Mouse (Mus musculus) thymus, postnatal 0 days (tissue): ENCODE measurements around the gene Mrps27. TPM values are rescaled to one million over a fixed set of nuclear protein-coding genes. Genes with fewer than 3 reads are reported as not detected.
"Not testable (repeated sequence)": the region's sequence is repeated elsewhere in the genome, so short reads cannot be mapped to it uniquely, and the experiment has no call there.

Experiments
- DNase-seq: peaks from one replicate; pipeline ENCODE4 v3.0.0-alpha.2; 2015; ENCODE audit warnings: low spot score
- polyA plus RNA-seq: library from polyadenylated mRNA; unstranded; fragments of >200 nt; fragmentation: Nextera tagmentation; extraction: Ambion mirVana; gene quantifications from 2 replicates; pipeline ENCODE4 v1.2.1, GENCODE M21; 2015

The Mrps27 gene
- 38.0 and 38.5 TPM in 2 replicates for polyA plus RNA-seq

DNA sequence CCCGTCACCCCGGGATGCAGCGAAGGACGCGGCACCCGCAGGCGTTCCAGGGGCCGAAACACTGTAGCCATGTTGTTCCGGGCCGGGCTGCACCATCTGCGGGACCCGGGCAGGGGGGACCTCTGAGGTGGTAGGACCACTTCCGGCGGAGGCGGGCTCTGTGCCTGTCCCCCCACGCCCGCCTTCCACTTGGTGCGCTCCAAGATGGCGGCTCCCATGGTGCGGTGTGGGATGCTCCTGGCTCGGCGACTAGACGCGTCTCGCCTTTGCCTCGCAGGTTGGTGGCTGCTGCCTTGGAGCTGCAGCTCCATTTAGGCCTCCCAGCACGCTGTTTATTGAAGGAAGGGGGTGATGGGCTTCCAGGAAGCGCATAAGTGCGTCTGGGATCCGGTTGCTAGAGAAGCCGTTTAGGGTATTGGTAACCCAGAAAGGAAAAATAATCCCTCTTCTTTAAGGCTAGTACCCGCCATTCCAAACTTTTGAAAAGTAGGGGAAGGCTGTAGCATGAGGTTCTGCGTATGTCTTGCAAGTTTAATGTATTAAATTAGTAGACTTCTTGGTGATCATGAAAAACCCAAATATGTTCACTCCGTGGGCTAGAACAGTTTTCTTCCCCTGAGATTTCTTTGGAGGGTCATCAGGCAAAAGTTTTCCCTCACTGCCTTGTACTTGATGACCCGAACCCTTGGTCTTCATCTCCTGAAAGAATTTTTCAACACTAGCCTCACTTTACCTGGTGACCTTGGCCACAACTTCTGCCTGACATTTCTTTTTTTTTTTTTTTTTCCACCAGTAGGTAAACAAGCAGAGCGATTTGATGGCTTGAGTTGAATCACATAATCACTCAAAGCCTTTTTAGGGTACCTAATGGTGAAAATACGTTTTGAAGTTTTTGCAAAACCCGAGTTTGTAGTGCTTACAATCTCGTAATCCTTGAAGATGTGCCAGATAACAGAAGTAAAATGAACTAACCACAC, at the start of gene Mrps27, which contains the start of gene Ptcd2:
Mrps27 (plus strand) TSS at position 188 of the 977 bp plus-strand sequence.
Ptcd2 (minus strand) TSS at position 107 of the 977 bp plus-strand sequence.
- DNase-seq: peak; percentile 96

DNA sequence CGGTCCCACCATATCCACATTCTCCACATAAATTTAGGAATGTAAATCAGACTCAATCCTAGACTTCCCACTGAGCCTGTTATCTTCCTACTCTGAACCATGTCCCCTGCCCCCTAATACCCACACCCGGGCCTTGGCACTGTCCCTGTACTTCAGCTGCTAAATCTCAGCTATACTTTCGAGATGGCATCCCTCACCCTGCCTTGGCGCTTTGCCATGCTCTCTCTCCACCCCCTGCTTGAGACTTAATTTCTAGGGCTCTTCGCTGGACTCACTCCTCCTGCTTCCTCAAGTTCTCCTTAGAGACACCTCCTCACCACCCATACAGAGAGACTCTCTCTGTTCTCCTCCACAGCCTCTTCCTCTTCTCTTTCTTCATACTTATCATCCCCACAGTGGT, 44.7 kb upstream of the Mrps27 start:
- DNase-seq: no peak

DNA sequence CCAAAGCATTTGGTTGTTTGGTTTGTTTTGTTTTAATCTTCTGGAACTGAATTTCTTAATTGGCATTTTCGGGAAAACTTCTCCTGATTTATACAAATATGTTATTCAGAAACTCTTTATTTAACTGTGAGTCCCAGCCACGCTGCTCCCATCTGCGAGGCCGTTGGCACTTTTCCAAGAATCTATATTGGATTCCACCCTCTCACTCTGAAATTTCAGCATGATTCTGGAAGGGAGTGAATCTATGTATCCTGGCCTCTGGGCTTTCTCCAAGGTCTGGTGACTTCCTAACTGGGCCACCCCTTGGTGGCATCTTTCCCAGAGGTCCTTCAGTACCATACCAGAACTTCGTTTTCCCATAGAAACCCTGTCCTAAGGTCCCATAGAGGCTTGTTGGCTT, 40.7 kb upstream of the Mrps27 start:
- no peak for DNase-seq

DNA sequence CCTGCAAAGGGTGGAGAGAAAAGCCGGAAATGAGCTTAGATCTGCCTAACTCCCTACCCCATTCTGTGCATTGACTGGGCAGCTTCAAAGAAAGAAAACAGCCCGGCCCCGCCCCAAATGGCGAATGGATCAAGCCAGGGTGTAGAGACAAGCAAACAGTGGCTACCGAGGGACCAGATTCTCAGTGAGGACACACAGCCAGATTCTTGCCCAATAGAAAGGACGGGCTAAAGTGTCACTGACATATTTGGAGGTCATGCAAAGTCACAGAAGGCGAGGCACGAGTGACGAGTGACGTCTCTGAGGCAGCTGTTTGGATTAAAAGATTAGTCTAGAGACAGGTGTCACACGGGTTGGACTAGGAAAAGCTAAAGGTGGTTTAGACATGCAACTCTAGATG, 40.2 kb upstream of the Mrps27 start:
- DNase-seq: no peak

DNA sequence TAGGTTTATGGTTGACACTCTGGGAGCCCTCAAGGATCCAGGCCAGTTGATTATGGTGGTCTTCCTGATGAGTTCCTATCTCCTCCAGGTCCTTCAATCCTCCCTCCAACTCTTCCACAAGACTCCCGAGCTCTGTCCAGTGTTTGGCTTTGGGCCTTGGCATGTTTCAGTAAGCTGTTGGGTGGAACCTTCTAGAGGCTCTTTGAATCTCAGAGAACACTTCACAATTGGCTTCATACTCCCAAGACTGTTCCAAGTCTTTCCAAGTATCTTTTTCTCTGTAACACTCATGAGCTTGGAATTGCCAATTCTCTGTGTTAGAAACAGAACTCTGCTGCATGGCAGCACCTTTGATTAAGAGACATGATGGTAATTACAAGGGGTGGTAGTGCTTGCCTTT, 39.4 kb upstream of the Mrps27 start:
- DNase-seq: no peak

GRCm38 (mm10) chr13:99306164-99306563, 38.4 kb upstream of the Mrps27 start:
- DNase-seq: no peak

GRCm38 (mm10) chr13:99307930-99308359, 36.6 kb upstream of the Mrps27 start:
- no peak for DNase-seq

DNA sequence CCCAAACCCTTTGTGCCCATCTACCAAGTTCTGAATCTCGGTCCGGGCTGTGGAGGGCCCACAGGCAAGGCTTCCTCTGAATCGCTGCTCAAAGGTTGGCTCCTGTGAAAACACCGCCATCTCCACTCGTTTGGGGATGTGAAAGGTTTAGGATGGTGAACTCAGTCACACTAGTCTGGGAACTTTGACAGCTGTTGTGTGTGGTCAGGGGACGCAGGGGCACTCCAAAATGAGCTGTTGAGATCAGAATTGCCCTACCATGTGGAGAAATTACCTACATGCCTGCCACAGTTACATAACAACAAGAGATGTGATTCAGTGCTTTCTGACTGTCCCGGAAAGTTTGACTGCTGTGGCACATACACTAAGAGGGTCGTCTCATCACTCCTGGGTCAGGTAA, 36.2 kb upstream of the Mrps27 start:
- no peak for DNase-seq

DNA sequence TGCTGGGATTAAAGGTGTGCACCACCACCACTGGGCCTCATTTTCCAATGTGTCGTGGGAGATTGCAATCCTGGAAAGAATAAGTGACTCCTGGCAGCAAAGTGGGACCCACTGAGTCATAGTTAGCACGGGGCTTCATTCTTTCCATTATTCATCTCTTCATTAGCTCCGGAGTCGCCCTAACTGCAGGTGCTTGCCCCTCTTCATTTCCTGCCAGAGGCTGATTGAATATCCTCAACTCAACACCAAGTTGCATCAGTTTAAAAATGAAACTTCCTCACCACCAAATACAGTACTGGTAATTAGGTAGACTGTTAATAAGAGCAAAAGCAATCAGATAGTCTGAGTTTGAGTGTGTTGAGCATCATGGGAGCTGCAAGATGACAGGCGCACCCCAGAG, 30.5 kb upstream of the Mrps27 start:
- DNase-seq: no peak

DNA sequence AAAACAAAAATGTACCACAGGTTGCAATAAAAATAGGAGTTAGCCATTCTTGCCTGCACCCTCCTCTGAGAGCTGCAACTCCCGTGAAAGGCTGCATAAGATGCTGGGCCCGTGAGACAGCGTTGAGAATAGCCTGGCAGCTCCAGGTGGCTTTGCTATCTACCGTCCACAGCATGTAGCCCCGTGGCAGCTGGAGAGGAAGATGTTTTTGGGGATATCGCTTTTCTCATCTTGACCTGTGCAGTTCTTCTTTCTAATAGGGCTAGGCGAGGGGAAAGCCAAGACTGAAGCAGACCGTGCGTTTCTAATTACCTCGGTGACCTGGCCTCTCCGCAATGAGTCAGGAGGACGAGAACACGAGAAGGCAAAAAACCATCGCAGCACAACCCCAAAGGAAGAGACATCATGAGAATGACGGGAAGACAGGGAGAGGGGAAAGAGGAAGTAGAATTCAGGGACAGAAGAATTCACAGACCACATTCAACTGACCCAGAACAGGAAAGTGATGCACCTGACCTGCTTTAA, 29.9 kb upstream of the Mrps27 start:
- no peak for DNase-seq

GRCm38 (mm10) chr13:99316366-99316765, 28.2 kb upstream of the Mrps27 start:
- DNase-seq: no peak

DNA sequence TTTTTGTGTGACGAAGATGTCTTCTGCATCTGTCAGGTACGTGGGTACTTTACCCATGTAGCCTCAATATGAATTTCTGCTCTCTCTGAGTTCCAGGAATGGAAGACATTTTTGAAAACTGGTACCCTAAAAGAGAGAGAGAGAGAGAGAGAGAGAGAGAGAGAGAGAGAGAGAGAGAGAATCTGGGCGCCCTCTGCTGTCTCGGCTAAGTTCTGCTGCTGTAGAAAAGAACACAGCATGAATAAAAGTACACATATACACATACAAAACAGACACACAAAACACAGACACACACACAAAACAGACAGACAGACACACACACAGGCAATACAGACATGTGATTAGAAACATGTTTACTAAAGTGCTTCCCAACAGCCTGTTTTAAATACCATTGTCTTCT, 27.5 kb upstream of the Mrps27 start:
- DNase-seq: no peak

GRCm38 (mm10) chr13:99320453-99320852, 24.1 kb upstream of the Mrps27 start:
- no peak for DNase-seq

GRCm38 (mm10) chr13:99322915-99323314, 21.7 kb upstream of the Mrps27 start:
- not testable (repeated sequence) for DNase-seq

DNA sequence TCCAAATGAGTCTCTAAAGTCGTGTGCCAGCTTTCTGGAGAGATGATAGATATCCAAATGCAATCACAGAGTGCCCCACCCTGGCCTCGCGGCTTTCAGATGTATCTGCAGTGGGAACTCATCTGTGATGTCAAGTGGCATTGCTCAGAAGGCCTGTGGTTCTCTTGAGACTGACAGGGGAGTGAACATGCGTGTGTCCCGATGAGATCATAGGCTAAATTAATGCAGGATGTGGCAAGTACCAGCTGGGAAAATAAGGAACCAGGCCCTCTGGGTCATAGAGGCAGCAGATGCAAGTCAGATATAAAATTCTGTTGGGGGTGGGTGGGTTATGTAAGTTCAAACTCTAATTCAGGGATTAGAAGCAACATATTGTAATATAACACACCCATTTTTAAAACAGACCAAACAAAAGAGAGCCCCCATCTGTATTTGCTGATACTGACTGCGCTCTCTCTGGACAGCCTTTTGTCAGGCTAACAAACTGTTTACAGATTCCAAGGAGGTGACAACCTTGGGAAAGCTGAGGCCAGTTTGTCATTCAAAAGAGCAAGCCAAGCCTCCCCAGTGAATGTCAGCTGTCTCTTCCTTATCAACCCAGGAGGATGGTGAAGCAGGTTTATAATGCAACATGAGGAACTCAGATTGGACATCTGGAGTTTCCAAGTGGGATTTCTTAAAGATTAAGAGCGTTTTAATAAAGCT, 20.8 kb upstream of the Mrps27 start:
- no peak for DNase-seq

DNA sequence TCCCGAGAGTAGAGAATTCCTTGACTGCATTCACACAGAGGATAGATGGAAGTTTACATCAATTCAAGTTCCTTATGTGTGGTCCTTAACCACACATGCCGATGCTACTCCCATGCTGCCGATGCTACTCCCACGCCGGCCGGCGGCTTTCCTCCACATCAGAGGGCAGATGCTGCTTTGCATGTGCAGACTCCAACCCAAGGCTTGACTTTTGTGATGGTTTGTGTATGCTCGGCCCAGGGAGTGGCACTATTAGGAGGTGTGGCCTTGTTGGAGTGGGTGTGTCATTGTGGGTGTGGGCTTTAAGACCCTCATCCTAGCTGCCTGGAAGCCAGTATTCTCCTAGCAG, 20.3 kb upstream of the Mrps27 start:
- not testable (repeated sequence) for DNase-seq

DNA sequence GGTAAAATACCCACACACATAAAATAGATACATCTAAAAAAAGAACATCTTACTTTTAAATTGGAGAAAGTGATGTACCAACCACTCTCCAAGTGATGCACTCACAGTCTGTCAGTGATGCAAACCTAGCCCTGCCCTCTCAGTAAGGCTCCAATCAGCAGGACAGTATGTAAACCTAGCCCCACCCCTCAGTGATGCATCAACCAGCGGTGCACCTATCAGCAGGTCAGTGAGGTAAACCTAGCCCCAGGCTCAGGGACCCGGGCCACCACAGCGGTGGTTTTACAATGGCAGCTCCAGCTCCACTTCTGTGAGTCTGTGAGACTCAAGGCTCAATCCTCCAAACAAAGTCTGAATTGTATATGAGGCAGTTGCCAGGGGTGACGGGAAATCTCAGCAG, 13.3 kb upstream of the Mrps27 start:
- no peak for DNase-seq

- no peak for DNase-seq
These were observed 7.1 kb upstream of the Mrps27 start for GRCm38 (mm10) chr13:99337510-99337909.

DNA sequence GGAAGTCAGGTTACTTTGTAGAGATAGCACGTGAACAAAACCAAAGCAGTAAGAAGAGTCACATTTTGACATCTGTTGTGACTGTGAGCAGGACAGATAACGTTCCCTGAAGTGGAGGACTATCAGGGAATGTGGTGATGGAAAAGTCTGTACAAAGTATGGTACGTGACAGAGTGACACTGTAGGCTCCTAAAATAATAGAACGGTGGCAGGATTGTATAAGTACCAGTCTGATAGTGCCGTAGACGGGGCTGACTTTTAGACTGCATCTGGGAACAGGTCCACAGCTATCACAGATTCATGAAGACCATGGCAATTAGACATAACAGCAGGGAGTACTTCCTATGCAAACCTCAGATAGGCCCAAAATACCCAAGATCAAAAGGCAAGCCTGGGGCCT, 3.1 kb upstream of the Mrps27 start:
- DNase-seq: no peak

DNA sequence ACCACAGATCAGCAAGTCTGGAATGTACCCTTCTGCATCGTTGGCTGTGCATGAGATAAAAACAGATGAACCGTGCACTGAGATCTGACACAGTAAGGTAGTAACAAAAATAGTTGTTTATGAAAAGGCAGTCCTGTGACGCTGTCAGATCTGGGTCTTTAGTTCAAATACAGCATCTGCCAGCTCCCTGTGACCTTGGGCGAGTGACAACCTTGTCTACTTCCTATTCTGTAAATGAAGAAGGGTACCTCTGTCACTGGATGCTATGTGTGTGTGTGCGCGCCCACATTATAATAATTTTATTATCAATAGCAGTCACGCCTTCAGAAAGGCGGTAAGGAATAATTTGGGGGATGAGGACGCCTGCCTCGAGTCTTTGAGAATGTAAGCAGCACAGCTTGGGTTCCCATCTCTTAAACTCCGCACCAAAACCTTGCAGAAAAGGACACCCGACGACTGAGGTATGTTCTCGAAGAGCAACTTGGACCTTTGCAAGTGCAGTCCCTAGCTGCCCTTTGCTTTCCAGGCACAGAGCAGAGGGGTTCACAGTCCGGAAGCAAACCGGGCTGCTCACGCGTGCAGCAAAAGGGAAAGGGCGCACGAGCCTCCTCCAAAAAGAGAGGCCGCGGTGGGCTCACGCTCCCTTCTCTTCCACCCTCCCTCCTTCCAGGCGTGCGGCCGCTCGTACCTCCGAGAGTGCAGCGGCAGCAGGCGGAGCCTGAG, 549 bp upstream of the Mrps27 start:
- DNase-seq: no peak

- DNase-seq: no peak
These were observed 5.4 kb downstream of the Mrps27 start for GRCm38 (mm10) chr13:99350009-99350408.
